Mouse (Mus musculus) cerebellum, adult 2 months (tissue): ENCODE measurements at regions not wholly inside any gene's neighbourhood (a gene's known extent, or its start where the extent isn't known, plus 50 kb on each side); places are given as distances from the start of the nearest gene placed in this dataset.
A peak's percentile ranks its signal among the peaks of the same experiment; 100 is the strongest.

Experiments used
- DNase-seq, 2 experiments: peaks; one replicate each; pipeline ENCODE4 v3.0.0; 2021
- H3K27ac ChIP-seq: fragments of 200-500 bp; 2 replicates; pipeline ENCODE4 v1.5.1; 2012; ENCODE audit warnings: low read length, control low read depth, inconsistent platforms; ENCODE audit not compliant: insufficient read depth
- H3K27me3 ChIP-seq: fragments of 200-500 bp; 2 replicates; pipeline ENCODE4 v1.6.1; 2012; ENCODE audit warnings: inconsistent platforms, mild to moderate bottlenecking, low read length, moderate library complexity; ENCODE audit not compliant: control insufficient read depth, insufficient read depth
- H3K4me1 ChIP-seq: fragments of 200-500 bp; 2 replicates; pipeline ENCODE4 v1.6.1; 2011; ENCODE audit warnings: low read length; ENCODE audit not compliant: control insufficient read depth, insufficient read depth
- H3K4me3 ChIP-seq: fragments of 200-500 bp; replicated peaks from 2 replicates; pipeline ENCODE3; 2011; ENCODE audit warnings: mild to moderate bottlenecking, low read depth, low read length, control low read depth; ENCODE audit not compliant: insufficient read depth
- CTCF ChIP-seq: fragments of 200-500 bp; IDR thresholded peaks from 2 replicates; pipeline ENCODE4 v1.5.1; 2011; ENCODE audit warnings: low read depth, mild to moderate bottlenecking, control low read depth, low read length, moderate library complexity, borderline replicate concordance; ENCODE audit not compliant: insufficient read depth
- POLR2A ChIP-seq: fragments of 200-500 bp; IDR thresholded peaks from 2 replicates; pipeline ENCODE4 v1.6.1; 2011; ENCODE audit warnings: low read length, control low read depth, borderline replicate concordance; ENCODE audit not compliant: insufficient read depth
- WGBS: fragments of 180-500 bp; shearing (Covaris S2); methylation state at CpG from one replicate; pipeline ENCODE4 v1.1.7; 2018; 5-methylcytosine and 5-hydroxymethylcytosine counted together

- 73% methylated on average over 4 of the region's 4 CpGs for WGBS
- H3K4me3 ChIP-seq: no peak overlapping the region
- H3K4me1 ChIP-seq: no peaks in the 10 kb centered on the region
- H3K27me3 ChIP-seq: no peaks in the 10 kb centered on the region
- H3K27ac ChIP-seq: no peak overlapping the region
- TF ChIP-seq POLR2A (no peak), CTCF (no peak)
- no peak for DNase-seq
Observed at GRCm38 (mm10) chr6:39264722-39265121, 58.1 kb upstream of the Kdm7a start.

GRCm38 (mm10) chr6:39263615-39264014, 57.0 kb upstream of the Kdm7a start:
- H3K4me3 ChIP-seq: no peak overlapping the region
- H3K27me3 ChIP-seq: no peaks in the 10 kb centered on the region
- no peak overlapping the region for H3K27ac ChIP-seq
- no peaks in the 10 kb centered on the region for H3K4me1 ChIP-seq
- WGBS: 85% methylated on average over 8 of the region's 8 CpGs
- DNase-seq: no peak
- TF ChIP-seq POLR2A: no peak
- no peak for TF ChIP-seq CTCF

GRCm38 (mm10) chr6:39261951-39262350, 55.4 kb upstream of the Kdm7a start:
- Histone ChIP-seq H3K27me3 (no peaks in the 10 kb centered on the region), H3K4me1 (no peaks in the 10 kb centered on the region; the same call in 1 of the 2 replicates), H3K27ac (no peak overlapping the region), H3K4me3 (no peak overlapping the region)
- no peak for DNase-seq
- 75% methylated on average over 8 of the region's 8 CpGs for WGBS
- TF ChIP-seq CTCF: no peak
- no peak for TF ChIP-seq POLR2A

GRCm38 (mm10) chr6:39260480-39260879, 53.9 kb upstream of the Kdm7a start:
- no peaks in the 10 kb centered on the region for H3K27me3 ChIP-seq
- TF ChIP-seq POLR2A (no peak), CTCF (no peak)
- 91% methylated on average over 4 of the region's 4 CpGs for WGBS
- H3K27ac ChIP-seq: no peak overlapping the region
- peaks cover 4% of the 10 kb centered on the region; the same call in 1 of the 2 replicates for H3K4me1 ChIP-seq
- no peak overlapping the region for H3K4me3 ChIP-seq
- DNase-seq: no peak

- no peaks in the 10 kb centered on the region for H3K27me3 ChIP-seq
- TF ChIP-seq POLR2A (no peak), CTCF (no peak)
- no peak overlapping the region for H3K27ac ChIP-seq
- H3K4me3 ChIP-seq: no peak overlapping the region
- WGBS: 94% methylated on average over 1 of the region's 1 CpGs
- no peak for DNase-seq
- H3K4me1 ChIP-seq: peaks cover 4% of the 10 kb centered on the region; the same call in 1 of the 2 replicates
Observed at GRCm38 (mm10) chr6:39259129-39259528, 52.5 kb upstream of the Kdm7a start.

- no peak for TF ChIP-seq POLR2A
- no peak for TF ChIP-seq CTCF
- no peak for DNase-seq
- Histone ChIP-seq H3K4me3 (no peak overlapping the region), H3K27me3 (no peaks in the 10 kb centered on the region), H3K4me1 (peaks cover 4% of the 10 kb centered on the region; the same call in 1 of the 2 replicates), H3K27ac (no peak overlapping the region)
- 94% methylated on average over 4 of the region's 4 CpGs for WGBS
Observed at GRCm38 (mm10) chr6:39258656-39259055, 52.1 kb upstream of the Kdm7a start.

- DNase-seq: no peak
- Histone ChIP-seq H3K4me3 (peak overlapping the region; percentile 22), H3K27ac (no peak overlapping the region), H3K4me1 (peaks cover 4% of the 10 kb centered on the region; the same call in 1 of the 2 replicates), H3K27me3 (no peaks in the 10 kb centered on the region)
- TF ChIP-seq POLR2A (no peak), CTCF (no peak)
- 87% methylated on average over 7 of the region's 7 CpGs for WGBS
Observed at GRCm38 (mm10) chr6:39257667-39258395, 51.2 kb upstream of the Kdm7a start.

- peaks cover 4% of the 10 kb centered on the region; the same call in 1 of the 2 replicates for H3K4me1 ChIP-seq
- TF ChIP-seq POLR2A (no peak), CTCF (no peak)
- no peaks in the 10 kb centered on the region for H3K27me3 ChIP-seq
- no peak overlapping the region for H3K27ac ChIP-seq
- peak; percentile 39 to 47 for DNase-seq
- WGBS: 2% methylated on average over 18 of the region's 18 CpGs
- peak overlapping the region; percentile 84 for H3K4me3 ChIP-seq
Observed at GRCm38 (mm10) chr6:39257111-39257571, 50.6 kb upstream of the Kdm7a start.
